Mouse (Mus musculus): ENCODE results near the gene Ufsp1.

Ufsp1 gene

GRCm38 (mm10) chr5:137335066-137335465, 40.6 kb downstream of the Ufsp1 start:
- DNase-seq = no peak

DNA sequence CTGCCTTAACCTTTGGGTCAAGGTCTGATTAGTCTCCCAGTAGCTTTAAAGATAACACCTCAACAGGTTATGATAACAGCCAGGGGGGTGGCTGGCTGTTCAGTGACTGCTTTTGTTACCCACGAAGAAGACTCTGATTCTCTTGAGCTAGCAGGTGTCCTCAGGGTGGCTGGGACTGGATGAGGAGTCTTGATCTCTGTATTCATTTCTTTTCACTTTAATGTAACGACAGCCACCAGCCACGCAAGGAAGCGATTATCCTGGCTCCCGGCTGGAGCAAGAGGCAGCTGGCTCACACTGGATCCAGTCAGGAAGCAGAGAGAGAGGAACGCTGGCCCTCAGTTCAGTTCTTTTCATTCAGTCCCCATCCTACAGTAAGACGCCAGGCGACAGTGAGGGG, 42.8 kb downstream of the Ufsp1 start:
- no peak for DNase-seq

GRCm38 (mm10) chr5:137338256-137338655, 43.8 kb downstream of the Ufsp1 start:
- peak; percentile 95 for DNase-seq

DNA sequence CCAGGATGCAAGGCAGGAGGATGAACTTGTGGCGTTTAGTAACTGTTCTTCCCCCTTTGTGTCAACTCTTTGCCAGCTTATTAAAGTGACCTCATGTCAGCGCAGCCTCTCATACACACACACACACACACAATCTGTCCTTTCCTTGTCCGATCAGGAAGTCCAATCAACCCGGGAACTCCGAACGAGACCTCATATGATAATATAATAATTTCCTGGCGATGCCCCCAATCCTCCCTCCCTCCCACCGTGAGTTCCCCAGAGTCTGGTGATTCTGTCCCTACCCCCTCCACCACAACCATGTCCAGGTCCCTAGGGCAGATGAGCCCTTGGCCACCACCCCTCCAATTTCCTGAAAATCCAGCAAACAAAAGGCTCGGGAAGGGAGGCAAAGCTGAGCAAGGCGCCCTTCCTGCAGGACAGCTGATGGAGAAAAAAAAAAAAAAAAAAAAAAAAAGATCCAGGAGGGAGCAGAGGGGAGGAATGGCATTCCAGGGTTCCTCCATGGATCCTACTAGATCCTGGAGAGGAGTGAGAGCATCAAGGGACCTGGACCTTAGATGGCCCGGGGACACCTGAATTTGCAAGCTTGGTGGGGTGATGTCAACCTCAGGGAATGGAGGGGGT, 44.3 kb downstream of the Ufsp1 start:
- DNase-seq = no peak

- DNase-seq = peak; percentile 46
Measured at GRCm38 (mm10) chr5:137339290-137339979, 45.0 kb downstream of the Ufsp1 start.

- DNase-seq = no peak
Measured at GRCm38 (mm10) chr5:137340222-137340621, 45.8 kb downstream of the Ufsp1 start.

- no peak for DNase-seq
Measured at GRCm38 (mm10) chr5:137342407-137343012, 48.1 kb downstream of the Ufsp1 start.

DNA sequence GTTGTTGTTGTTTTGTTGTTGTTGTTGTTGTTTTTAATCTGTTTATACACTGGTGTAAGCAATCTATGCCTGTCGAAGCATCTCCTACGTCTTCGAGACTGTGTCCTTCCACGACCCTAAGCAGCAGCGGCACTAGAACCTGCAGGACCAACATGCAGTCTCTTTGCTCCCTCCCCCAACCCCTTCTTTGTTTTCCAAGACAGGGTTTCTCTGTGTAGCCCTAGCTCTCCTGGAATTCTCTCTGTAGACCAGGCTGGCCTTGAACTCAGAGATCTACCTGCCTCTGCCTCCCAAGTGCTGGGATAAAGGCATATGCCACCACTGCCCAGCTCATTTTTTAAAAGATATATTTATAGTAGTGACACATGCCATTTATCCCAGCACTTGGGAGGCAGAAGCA, 49.0 kb downstream of the Ufsp1 start:
- no peak for DNase-seq

DNA sequence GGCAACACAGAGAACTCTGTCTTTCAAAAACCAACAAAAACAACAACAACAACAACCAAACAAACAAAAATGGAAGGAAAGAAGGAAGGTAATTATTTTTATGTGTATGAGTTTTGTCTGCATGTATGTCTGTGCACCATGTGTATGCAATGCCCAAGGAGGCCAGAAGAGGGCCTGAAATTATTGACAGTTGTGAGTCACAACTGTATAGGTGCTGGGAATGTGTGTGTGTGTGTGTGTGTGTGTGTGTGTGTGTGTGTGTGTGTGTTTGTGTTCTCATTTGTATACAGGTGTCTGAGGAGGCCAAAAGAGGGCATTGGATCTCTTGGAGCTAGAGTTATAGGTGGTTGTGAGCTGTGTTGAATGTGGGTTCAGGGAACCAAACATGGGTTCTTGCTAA, 49.4 kb downstream of the Ufsp1 start:
- no peak for DNase-seq

All from retina, postnatal 1 day (tissue).